ENCODE assay signal across 8 mouse cellular contexts in genomic region chr2:26315072-26315924, GRCm38 (mm10). TPM values are rescaled to one million over a fixed set of nuclear protein-coding genes. Genes with fewer than 3 reads are reported as not detected.
DNase-seq lines count a peak whose midpoint lies in the region; ATAC-seq and TF ChIP-seq lines count a peak whose summit lies in the region.

Gpsm1 (plus strand) TSS chr2:26315515.

- H3K4me3 ChIP-seq in embryonic facial prominence, embryonic 15.5 days (replicated peaks) = peak within 1 kb of the TSS; percentile 77
- H3K4me3 ChIP-seq in heart, embryonic 13.5 days = peak within 1 kb of the TSS; percentile 93
- H3K4me3 ChIP-seq in kidney, postnatal 0 days (replicated peaks; ENCODE audit: low read depth, low read length) = peak within 1 kb of the TSS; percentile 73
- peak within 1 kb of the TSS; percentile 62 for H3K4me3 ChIP-seq in liver, embryonic 15.5 days (replicated peaks)
- H3K4me3 ChIP-seq in neural tube, embryonic 11.5 days (ENCODE audit: low read depth, low read length) = peak within 1 kb of the TSS; percentile 52
- H3K4me3 ChIP-seq in stomach, embryonic 16.5 days (replicated peaks; ENCODE audit: low read length) = peak within 1 kb of the TSS; percentile 80

- H3K36me3 ChIP-seq in embryonic facial prominence, embryonic 15.5 days = no peaks in the 10 kb centered on the region
- H3K36me3 ChIP-seq in heart, embryonic 13.5 days = no peaks in the 10 kb centered on the region
- no peaks in the 10 kb centered on the region for H3K36me3 ChIP-seq in kidney, postnatal 0 days (ENCODE audit: insufficient read depth, low read length)
- no peaks in the 10 kb centered on the region for H3K36me3 ChIP-seq in liver, embryonic 15.5 days (replicated peaks)
- no peaks in the 10 kb centered on the region for H3K36me3 ChIP-seq in neural tube, embryonic 11.5 days (ENCODE audit: control insufficient read depth, insufficient read depth, low read length)
- H3K36me3 ChIP-seq in stomach, embryonic 16.5 days (ENCODE audit: control insufficient read depth, insufficient read depth, low read length) = no peaks in the 10 kb centered on the region

- no peaks in the 10 kb centered on the region for H3K27me3 ChIP-seq in embryonic facial prominence, embryonic 15.5 days
- no peaks in the 10 kb centered on the region for H3K27me3 ChIP-seq in heart, embryonic 13.5 days (replicated peaks)
- H3K27me3 ChIP-seq in kidney, postnatal 0 days (ENCODE audit: insufficient read depth, low read length) = no peaks in the 10 kb centered on the region
- peaks cover 19% of the 10 kb centered on the region for H3K27me3 ChIP-seq in liver, embryonic 15.5 days
- H3K27me3 ChIP-seq in neural tube, embryonic 11.5 days (ENCODE audit: control insufficient read depth, insufficient read depth, low read length) = no peaks in the 10 kb centered on the region
- H3K27me3 ChIP-seq in stomach, embryonic 16.5 days (ENCODE audit: control insufficient read depth, insufficient read depth, low read length) = no peaks in the 10 kb centered on the region

- no peak for TF ChIP-seq CTCF in kidney, postnatal 0 days (IDR thresholded peaks at IDR 0.05; ENCODE audit: low read depth)

- peak; percentile 82 for DNase-seq in A20 (ENCODE audit: low read depth, low spot score)
- DNase-seq in adrenal gland, postnatal 4 days (ENCODE audit: low spot score in 2 of 2) = peak; percentile 52 to 66
- peak; percentile 92 for DNase-seq in kidney, postnatal 0 days (ENCODE audit: low spot score)
- DNase-seq in neural tube, embryonic 11.5 days (ENCODE audit: low spot score) = peak; percentile 92

- H3K27ac ChIP-seq in embryonic facial prominence, embryonic 15.5 days (replicated peaks) = peak within 1 kb of the TSS; percentile 98
- peak within 1 kb of the TSS; percentile 96 for H3K27ac ChIP-seq in heart, embryonic 13.5 days (replicated peaks)
- H3K27ac ChIP-seq in kidney, postnatal 0 days = peak within 1 kb of the TSS; percentile 89
- no peak within 1 kb of the TSS for H3K27ac ChIP-seq in liver, embryonic 15.5 days (replicated peaks)
- peak within 1 kb of the TSS; percentile 72 for H3K27ac ChIP-seq in neural tube, embryonic 11.5 days (ENCODE audit: low read depth, low read length)
- H3K27ac ChIP-seq in stomach, embryonic 16.5 days (ENCODE audit: low read length) = peak within 1 kb of the TSS; percentile 93

- peaks cover 67% of the 10 kb centered on the region for H3K4me1 ChIP-seq in embryonic facial prominence, embryonic 15.5 days
- peaks cover 69% of the 10 kb centered on the region for H3K4me1 ChIP-seq in heart, embryonic 13.5 days
- 0 out of 2 replicates have a peak, but pooled peaks cover 15% of the 10 kb centered on the region for H3K4me1 ChIP-seq in kidney, postnatal 0 days (replicated peaks; ENCODE audit: insufficient read depth, low read length)
- peaks cover 8% of the 10 kb centered on the region for H3K4me1 ChIP-seq in liver, embryonic 15.5 days (replicated peaks)
- H3K4me1 ChIP-seq in neural tube, embryonic 11.5 days (ENCODE audit: control insufficient read depth, insufficient read depth, low read length) = peaks cover 24% of the 10 kb centered on the region
- peaks cover 34% of the 10 kb centered on the region for H3K4me1 ChIP-seq in stomach, embryonic 16.5 days (ENCODE audit: control insufficient read depth, insufficient read depth, low read length)

- peak; percentile 84 for ATAC-seq in embryonic facial prominence, embryonic 15.5 days (ENCODE audit: insufficient number of reproducible peaks, low FRiP score, low TSS enrichment, low read depth)
- ATAC-seq in heart, embryonic 13.5 days (ENCODE audit: extremely low read depth, insufficient number of reproducible peaks, low FRiP score, low TSS enrichment) = peak; percentile 65
- peak; percentile 79 for ATAC-seq in kidney, postnatal 0 days (replicated peaks; ENCODE audit: low FRiP score, low read depth)
- ATAC-seq in liver, embryonic 15.5 days (ENCODE audit: insufficient read depth) = peak; percentile 51
- peak; percentile 86 for ATAC-seq in neural tube, embryonic 11.5 days (ENCODE audit: insufficient read depth, low FRiP score, low TSS enrichment)
- ATAC-seq in stomach, embryonic 16.5 days (ENCODE audit: insufficient read depth, low FRiP score) = peak; percentile 80

- peak within 1 kb of the TSS; percentile 77 for H3K4me2 ChIP-seq in embryonic facial prominence, embryonic 15.5 days (replicated peaks)
- H3K4me2 ChIP-seq in heart, embryonic 13.5 days = peak within 1 kb of the TSS; percentile 89
- peak within 1 kb of the TSS; percentile 80 for H3K4me2 ChIP-seq in kidney, postnatal 0 days (ENCODE audit: low read length)
- peak within 1 kb of the TSS; percentile 82 for H3K4me2 ChIP-seq in liver, embryonic 15.5 days
- peak within 1 kb of the TSS; percentile 63 for H3K4me2 ChIP-seq in neural tube, embryonic 11.5 days (ENCODE audit: low read depth)
- peak within 1 kb of the TSS; percentile 72 for H3K4me2 ChIP-seq in stomach, embryonic 16.5 days (ENCODE audit: low read depth, low read length)

- 0% methylated on average over 64 of the region's 66 CpGs for WGBS in embryonic facial prominence, embryonic 15.5 days
- WGBS in heart, embryonic 13.5 days = under 1% methylated on average over 52 of the region's 66 CpGs
- 0% methylated on average over 61 of the region's 66 CpGs for WGBS in kidney, postnatal 0 days
- 1% methylated on average over 63 of the region's 66 CpGs for WGBS in liver, embryonic 15.5 days (ENCODE audit: insufficient replicate concordance)
- 0% methylated on average over 49 of the region's 66 CpGs for WGBS in neural tube, embryonic 11.5 days
- under 1% methylated on average over 50 of the region's 66 CpGs for WGBS in stomach, embryonic 16.5 days

- H3K9ac ChIP-seq in embryonic facial prominence, embryonic 15.5 days = peak within 1 kb of the TSS; percentile 94
- peak within 1 kb of the TSS; percentile 98 for H3K9ac ChIP-seq in heart, embryonic 13.5 days
- peak within 1 kb of the TSS; percentile 79 for H3K9ac ChIP-seq in kidney, postnatal 0 days (ENCODE audit: low read depth, low read length)
- peak within 1 kb of the TSS; percentile 45; the same call in 1 of the 2 replicates for H3K9ac ChIP-seq in liver, embryonic 15.5 days
- peak within 1 kb of the TSS; percentile 83 for H3K9ac ChIP-seq in neural tube, embryonic 11.5 days (ENCODE audit: low read length)
- H3K9ac ChIP-seq in stomach, embryonic 16.5 days (ENCODE audit: low read length) = peak within 1 kb of the TSS; percentile 90

- no peaks in the 10 kb centered on the region for H3K9me3 ChIP-seq in embryonic facial prominence, embryonic 15.5 days (replicated peaks)
- no peaks in the 10 kb centered on the region for H3K9me3 ChIP-seq in heart, embryonic 13.5 days
- no peaks in the 10 kb centered on the region for H3K9me3 ChIP-seq in kidney, postnatal 0 days (replicated peaks; ENCODE audit: low read length)
- H3K9me3 ChIP-seq in liver, embryonic 15.5 days (replicated peaks) = no peaks in the 10 kb centered on the region
- no peaks in the 10 kb centered on the region for H3K9me3 ChIP-seq in neural tube, embryonic 11.5 days (ENCODE audit: control insufficient read depth, low read length)
- H3K9me3 ChIP-seq in stomach, embryonic 16.5 days (replicated peaks; ENCODE audit: control insufficient read depth, low read length) = no peaks in the 10 kb centered on the region

RNA-seq across cellular contexts. Expression of gene Gpsm1, which starts in this region (rescaled TPM):
- 10 to 100 TPM; 33.7 to 39.7 TPM for total RNA-seq in adrenal gland, postnatal 4 days (2021)
- 52.0 and 52.1 TPM in 2 replicates for polyA plus RNA-seq in embryonic facial prominence, embryonic 15.5 days (2015; fragmentation: Nextera tagmentation; extraction: Ambion mirVana)
- 37.3 TPM in 2 replicates for polyA plus RNA-seq in heart, embryonic 13.5 days (2015; fragmentation: Nextera tagmentation; extraction: Ambion mirVana)
- polyA plus RNA-seq in kidney, postnatal 0 days (2015; fragmentation: Nextera tagmentation; extraction: Ambion mirVana) = 21.3 and 23.1 TPM in 2 replicates
- polyA plus RNA-seq in liver, embryonic 15.5 days (2015; fragmentation: Nextera tagmentation; extraction: Ambion mirVana) = 2.6 and 2.9 TPM in 2 replicates
- polyA plus RNA-seq in neural tube, embryonic 11.5 days (2014; fragmentation: Nextera tagmentation; extraction: Ambion mirVana) = 58.8 and 65.0 TPM in 2 replicates
- polyA plus RNA-seq in stomach, embryonic 16.5 days (2015; fragmentation: Nextera tagmentation; extraction: Ambion mirVana) = 28.8 and 33.0 TPM in 2 replicates

Comparison
In these comparisons a context has a peak if more than half of its experiments do, and no peak if none do; other contexts are left out.
1. H3K9ac ChIP-seq: peak in every context shown above with its lines; median percentile 98 in heart, embryonic 13.5 days; 94 in embryonic facial prominence, embryonic 15.5 days; 90 in stomach, embryonic 16.5 days; 83 in neural tube, embryonic 11.5 days; 79 in kidney, postnatal 0 days; 45 in liver, embryonic 15.5 days.